In the genomic region with DNA sequence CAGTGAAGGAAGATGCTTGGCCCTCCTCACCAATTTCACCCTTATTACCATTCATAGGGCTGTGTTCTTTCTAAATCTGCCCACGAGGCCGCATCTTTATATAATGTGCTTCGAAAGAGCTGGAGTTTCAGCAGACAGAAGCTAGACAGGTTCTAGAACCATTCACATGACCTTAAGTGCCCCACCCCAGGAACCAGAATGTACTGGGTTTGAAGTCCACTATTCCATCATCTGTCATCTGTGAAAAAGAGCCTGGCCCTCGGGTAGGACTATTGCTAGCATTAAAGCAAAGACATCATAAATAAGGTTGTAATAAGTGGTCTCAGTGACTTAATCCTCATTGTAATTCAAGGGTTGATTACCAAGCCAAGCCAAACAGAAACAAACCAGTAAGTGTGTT, we compare ENCODE assay signal across 21 mouse cellular contexts. TPM values are rescaled to one million over a fixed set of nuclear protein-coding genes. Genes with fewer than 3 reads are reported as not detected.
DNase-seq lines count a peak whose midpoint lies in the region; ATAC-seq and TF ChIP-seq lines count a peak whose summit lies in the region.
"Had no signal": no experiment of that assay in that cellular context is flagged by ENCODE, and none has a peak within 500 bp of the region (broad histone marks: within the 10 kb centered on the region; RNA-seq: fewer than 3 reads in every experiment).

No protein-coding gene starts in this region.

- no peaks in the 10 kb centered on the region for H3K9me3 ChIP-seq in kidney, embryonic 14.5 days (ENCODE audit: control insufficient read depth, low read length)
- no peaks in the 10 kb centered on the region for H3K9me3 ChIP-seq in kidney, postnatal 0 days (replicated peaks; ENCODE audit: low read length)
- H3K9me3 ChIP-seq: embryonic facial prominence, embryonic 13.5 days; embryonic facial prominence, embryonic 15.5 days; forebrain, embryonic 10.5 days; forebrain, embryonic 12.5 days had no signal

- H3K4me2 ChIP-seq in kidney, embryonic 14.5 days (replicated peaks; ENCODE audit: low read depth, low read length), result no peak overlapping the region
- no peak overlapping the region for H3K4me2 ChIP-seq in kidney, postnatal 0 days (ENCODE audit: low read length)
- H3K4me2 ChIP-seq: embryonic facial prominence, embryonic 13.5 days; embryonic facial prominence, embryonic 15.5 days; forebrain, embryonic 12.5 days had no signal

- DNase-seq in kidney, adult 8-10 months, result peak; percentile 28 to 41
- peak; percentile 80 for DNase-seq in kidney, postnatal 0 days (ENCODE audit: low spot score)
- no peak for DNase-seq in kidney, postnatal 4 days
- DNase-seq: adrenal gland, adult 2 months; adrenal gland, postnatal 10 days; adrenal gland, postnatal 25 days; cerebellum, adult 11 months; cerebellum, adult 18-20 months; cerebellum, adult 8-10 months; cerebellum, adult 9-11 months; cerebellum, postnatal 14 days; cerebellum, postnatal 36 days; embryo, embryonic 11 days had no signal

- TF ChIP-seq CTCF in kidney, postnatal 0 days (IDR thresholded peaks at IDR 0.05; ENCODE audit: low read depth), result no peak

- H3K9ac ChIP-seq in kidney, embryonic 14.5 days (ENCODE audit: low read depth, low read length), result no peak overlapping the region
- no peak overlapping the region for H3K9ac ChIP-seq in kidney, postnatal 0 days (ENCODE audit: low read depth, low read length)
- H3K9ac ChIP-seq: embryonic facial prominence, embryonic 13.5 days; embryonic facial prominence, embryonic 15.5 days; forebrain, embryonic 12.5 days had no signal

- H3K27me3 ChIP-seq in kidney, embryonic 14.5 days (ENCODE audit: control insufficient read depth, insufficient read depth, low read length), result no peaks in the 10 kb centered on the region
- H3K27me3 ChIP-seq in kidney, postnatal 0 days (ENCODE audit: insufficient read depth, low read length), result no peaks in the 10 kb centered on the region
- H3K27me3 ChIP-seq: embryonic facial prominence, embryonic 15.5 days had no signal

- no peak for ATAC-seq in kidney, embryonic 14.5 days (ENCODE audit: low FRiP score, low TSS enrichment)
- no peak for ATAC-seq in kidney, postnatal 0 days (replicated peaks; ENCODE audit: low FRiP score, low read depth)
- ATAC-seq: forebrain, embryonic 14.5 days; forebrain, embryonic 16.5 days had no signal

- 79% methylated on average over 4 of the region's 4 CpGs for WGBS in kidney, embryonic 14.5 days
- WGBS in kidney, postnatal 0 days, result 66% methylated on average over 4 of the region's 4 CpGs

- peaks cover 11% of the 10 kb centered on the region for H3K4me1 ChIP-seq in kidney, embryonic 14.5 days (ENCODE audit: control insufficient read depth, insufficient read depth, low read length)
- H3K4me1 ChIP-seq in kidney, postnatal 0 days (replicated peaks; ENCODE audit: insufficient read depth, low read length), result peaks cover 4% of the 10 kb centered on the region

- H3K36me3 ChIP-seq in kidney, embryonic 14.5 days (ENCODE audit: control insufficient read depth, insufficient read depth, low read length), result no peaks in the 10 kb centered on the region
- no peaks in the 10 kb centered on the region for H3K36me3 ChIP-seq in kidney, postnatal 0 days (ENCODE audit: insufficient read depth, low read length)
- H3K36me3 ChIP-seq: embryonic facial prominence, embryonic 13.5 days; embryonic facial prominence, embryonic 15.5 days; forebrain, embryonic 10.5 days; forebrain, embryonic 12.5 days had no signal

- no peak overlapping the region for H3K27ac ChIP-seq in kidney, embryonic 14.5 days (ENCODE audit: low read depth, low read length)
- no peak overlapping the region for H3K27ac ChIP-seq in kidney, postnatal 0 days
- H3K27ac ChIP-seq: embryonic facial prominence, embryonic 13.5 days; embryonic facial prominence, embryonic 15.5 days; forebrain, embryonic 10.5 days; forebrain, embryonic 12.5 days had no signal

- no peak overlapping the region for H3K4me3 ChIP-seq in kidney, embryonic 14.5 days (ENCODE audit: low read length)
- no peak overlapping the region for H3K4me3 ChIP-seq in kidney, postnatal 0 days (replicated peaks; ENCODE audit: low read depth, low read length)
- H3K4me3 ChIP-seq: embryonic facial prominence, embryonic 13.5 days; embryonic facial prominence, embryonic 15.5 days; erythroblast, embryonic 14.5 days; forebrain, embryonic 10.5 days; forebrain, embryonic 12.5 days had no signal

RNA-seq across cellular contexts. Expression of a gene that starts 35.1 kb away (rescaled TPM):
- 21.0 and 36.0 TPM in 2 replicates for polyA plus RNA-seq in kidney, embryonic 14.5 days (2014; fragmentation: Nextera tagmentation; extraction: Ambion mirVana)
- 40.5 and 41.2 TPM in 2 replicates for polyA plus RNA-seq in kidney, postnatal 0 days (2015; fragmentation: Nextera tagmentation; extraction: Ambion mirVana)

Comparison
In these comparisons a context has a peak if more than half of its experiments do, and no peak if none do; other contexts are left out.
1. DNase-seq: peak in kidney, adult 8-10 months (2 of 2) and kidney, postnatal 0 days (single experiment); none in kidney, postnatal 4 days (0 of 2).